Mouse (Mus musculus): ENCODE measurements around the gene Gm20662. TPM values are rescaled to one million over a fixed set of nuclear protein-coding genes. Genes with fewer than 3 reads are reported as not detected.

The Gm20662 gene
- polyA plus RNA-seq, 1 experiment from 2014 or later: 0.69 TPM

DNA sequence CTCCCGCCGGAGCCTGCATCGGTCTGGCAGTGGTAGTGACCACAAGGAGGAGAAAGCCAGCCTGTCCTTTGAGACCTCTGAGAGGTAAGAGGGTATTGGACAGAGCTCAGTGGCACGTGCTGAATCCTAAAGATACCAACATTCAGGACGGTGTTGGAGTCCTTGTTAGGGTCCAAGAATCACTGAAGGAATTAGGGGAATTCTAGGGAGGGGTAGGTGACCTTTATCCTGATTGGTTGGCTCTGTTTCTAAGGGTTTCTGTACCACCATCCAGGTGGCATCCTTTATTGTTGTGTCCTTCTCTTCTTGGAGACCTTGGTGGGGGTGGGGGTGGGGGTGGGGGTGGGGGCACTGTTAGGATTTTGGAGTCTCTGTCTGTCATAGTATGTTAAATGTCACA is 36.0 kb downstream of the Gm20662 start:
- H3K27me3 ChIP-seq (ENCODE audit: insufficient read depth, poor library complexity, severe bottlenecking): no peaks in the 10 kb centered on the region
- no peak for DNase-seq (ENCODE audit: low spot score)
- no peak overlapping the region for H3K4me3 ChIP-seq
- H3K27ac ChIP-seq: no peak overlapping the region
- H3K4me1 ChIP-seq: no peaks in the 10 kb centered on the region
- WGBS: 88% methylated on average over 5 of the region's 5 CpGs
- H3K9me3 ChIP-seq: 0 out of 2 replicates have a peak, but pooled peaks cover 2% of the 10 kb centered on the region
- peaks cover 69% of the 10 kb centered on the region for H3K36me3 ChIP-seq

DNA sequence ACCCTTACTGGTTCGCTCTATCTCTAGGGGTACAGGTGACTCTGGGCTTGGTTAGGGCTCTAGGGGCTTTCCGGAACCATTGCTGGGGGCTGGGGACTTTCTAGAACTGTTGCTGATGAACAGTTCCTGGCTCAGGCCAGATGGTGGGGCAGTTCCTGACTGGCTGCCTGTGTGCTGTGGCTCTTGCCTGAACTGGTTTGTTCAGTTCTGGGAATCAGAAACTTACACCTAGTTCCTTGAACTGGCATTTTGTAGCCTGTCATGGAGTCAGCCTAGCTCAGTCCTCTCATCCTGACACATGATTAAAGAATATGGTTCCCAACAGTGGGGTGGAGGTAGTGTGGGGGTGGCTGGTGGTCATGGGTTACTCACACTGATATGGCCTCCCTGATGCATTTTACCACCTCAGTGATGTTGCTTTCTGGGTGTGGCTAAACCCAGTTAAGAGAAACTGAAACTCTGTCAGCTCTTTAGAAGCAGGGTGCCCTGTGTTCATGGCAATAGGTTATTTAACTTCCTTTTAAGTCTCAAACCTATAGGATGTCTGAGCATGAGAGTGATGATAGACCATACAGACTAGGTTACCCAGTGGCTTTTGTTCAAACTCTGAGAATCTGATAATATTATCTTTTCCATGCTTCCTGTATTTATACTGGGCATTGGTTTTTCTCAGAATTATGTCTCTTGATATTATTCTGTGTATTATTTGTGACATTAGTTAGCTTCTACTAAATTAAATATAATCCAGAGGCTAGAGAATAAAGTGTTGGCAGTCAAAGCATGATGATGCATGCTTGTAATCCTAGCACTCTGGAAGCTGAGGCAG is 39.4 kb downstream of the Gm20662 start:
- Histone ChIP-seq H3K36me3 (peaks cover 75% of the 10 kb centered on the region), H3K9me3 (no peaks in the 10 kb centered on the region), H3K27ac (no peak overlapping the region), H3K27me3 (ENCODE audit: insufficient read depth, poor library complexity, severe bottlenecking) (no peaks in the 10 kb centered on the region), H3K4me3 (no peak overlapping the region), H3K4me1 (no peaks in the 10 kb centered on the region)
- WGBS: 96% methylated on average over 2 of the region's 2 CpGs
- no peak for DNase-seq (ENCODE audit: low spot score)

DNA sequence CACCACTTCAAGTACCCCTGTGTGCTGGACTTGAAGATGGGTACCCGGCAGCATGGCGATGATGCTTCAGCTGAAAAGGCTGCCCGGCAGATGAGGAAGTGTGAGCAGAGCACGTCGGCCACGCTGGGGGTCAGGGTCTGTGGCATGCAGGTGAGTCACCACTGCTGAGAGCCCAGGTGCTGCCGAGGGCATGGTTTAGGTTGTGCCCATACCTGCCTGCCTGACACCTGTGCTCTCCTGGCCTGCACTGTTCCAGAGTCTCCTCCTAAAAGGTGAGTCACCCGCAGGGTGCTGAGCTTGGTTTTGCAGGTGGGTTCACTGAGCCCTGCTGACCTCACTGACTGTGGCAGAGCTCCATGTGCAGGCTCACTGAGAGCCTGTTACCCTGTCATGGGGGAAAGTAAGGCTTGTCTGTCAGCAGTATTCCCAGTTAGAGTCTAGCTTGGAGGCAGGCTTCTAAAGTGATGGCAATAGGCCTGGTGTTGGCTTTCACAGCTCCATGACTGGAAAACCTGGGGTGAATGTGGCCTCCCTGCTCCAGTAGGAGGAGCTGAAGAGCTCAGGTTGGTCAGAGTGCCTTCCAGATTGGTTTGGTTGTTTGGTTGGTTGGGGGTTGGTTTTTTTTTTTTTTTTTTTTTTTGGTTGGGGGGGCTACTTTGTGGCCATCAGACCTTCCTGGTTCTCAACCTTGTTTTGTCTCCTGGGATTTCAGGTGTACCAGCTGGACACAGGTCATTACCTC is 48.8 kb downstream of the Gm20662 start:
- Histone ChIP-seq H3K27me3 (ENCODE audit: insufficient read depth, poor library complexity, severe bottlenecking) (no peaks in the 10 kb centered on the region), H3K36me3 (peaks cover 68% of the 10 kb centered on the region), H3K9me3 (no peaks in the 10 kb centered on the region), H3K4me3 (no peak overlapping the region), H3K27ac (no peak overlapping the region), H3K4me1 (peaks cover 29% of the 10 kb centered on the region)
- 95% methylated on average over 8 of the region's 8 CpGs for WGBS
- DNase-seq (ENCODE audit: low spot score): no peak

DNA sequence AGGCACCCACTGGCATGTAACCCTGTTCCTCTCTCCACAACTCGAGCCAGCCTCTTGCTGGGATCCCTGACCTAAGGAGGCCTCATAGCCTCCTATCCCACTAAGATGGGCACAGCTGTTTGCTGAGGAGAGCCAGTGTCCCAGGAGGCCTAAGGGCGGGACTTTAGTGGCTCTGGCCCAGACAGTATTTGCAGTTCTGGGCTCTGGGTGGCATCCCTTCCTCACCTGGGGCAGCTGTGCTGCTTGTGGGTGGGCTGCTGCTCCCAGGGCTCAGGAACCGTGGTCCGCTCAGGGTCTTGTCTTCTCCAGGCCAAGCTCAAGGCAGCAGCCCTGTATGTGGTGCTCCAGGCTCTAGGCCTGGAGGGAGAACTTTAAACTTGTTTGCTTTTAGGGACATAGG is 50.4 kb downstream of the Gm20662 start:
- Histone ChIP-seq H3K36me3 (peaks cover 67% of the 10 kb centered on the region), H3K4me1 (peaks cover 30% of the 10 kb centered on the region), H3K27me3 (ENCODE audit: insufficient read depth, poor library complexity, severe bottlenecking) (no peaks in the 10 kb centered on the region), H3K9me3 (no peaks in the 10 kb centered on the region), H3K27ac (no peak overlapping the region), H3K4me3 (no peak overlapping the region)
- DNase-seq (ENCODE audit: low spot score): no peak
- WGBS: 95% methylated on average over 4 of the region's 4 CpGs

DNA sequence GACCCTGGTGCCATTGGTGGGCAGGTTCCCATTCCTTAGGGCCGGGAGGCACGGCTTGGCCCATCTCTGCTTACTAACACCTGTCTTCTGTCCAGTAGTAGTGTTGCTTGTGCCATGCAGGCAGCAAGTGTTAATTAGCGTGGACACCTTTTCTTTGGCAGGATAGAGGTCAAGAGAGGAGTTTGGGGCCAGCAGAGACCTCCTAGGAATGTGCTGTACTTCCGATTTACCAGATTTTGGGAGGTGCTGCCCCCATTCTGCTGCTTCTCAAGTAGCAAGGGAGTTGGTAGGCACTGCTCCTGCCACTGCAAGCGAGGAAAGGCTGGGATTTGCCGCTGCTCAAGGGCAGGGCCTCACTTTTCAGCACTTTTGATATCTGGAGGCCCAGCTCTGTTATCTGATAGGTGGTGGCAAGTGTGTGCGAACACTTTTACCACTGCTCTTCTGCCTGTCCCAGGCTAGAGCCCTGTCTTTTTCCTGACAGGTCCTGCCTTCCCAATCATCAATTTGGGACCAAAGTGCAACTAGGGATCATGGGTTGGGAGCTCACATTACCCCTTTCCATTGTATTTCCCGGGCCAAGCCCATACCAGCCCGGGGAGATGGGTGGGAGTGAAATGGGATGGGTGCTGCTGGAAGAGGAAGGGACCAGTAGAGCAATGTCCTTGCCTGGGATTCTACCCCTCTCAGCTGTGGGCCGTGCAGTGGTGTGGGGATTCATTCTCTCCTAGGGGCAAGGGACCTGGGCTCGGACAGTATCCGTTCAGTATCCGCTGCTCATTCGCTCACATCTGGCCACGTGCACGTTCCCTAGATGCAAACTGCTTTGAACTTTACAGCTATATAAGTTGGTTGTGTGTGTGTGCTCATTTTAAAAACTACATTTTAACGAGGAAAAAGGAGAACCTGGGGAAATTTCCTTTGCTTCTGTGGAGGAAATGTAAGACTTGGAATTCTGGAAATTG is 51.7 kb downstream of the Gm20662 start:
- Histone ChIP-seq H3K4me3 (peak overlapping the region; percentile 69), H3K4me1 (peaks cover 37% of the 10 kb centered on the region), H3K9me3 (no peaks in the 10 kb centered on the region), H3K27ac (peak overlapping the region; percentile 84), H3K27me3 (ENCODE audit: insufficient read depth, poor library complexity, severe bottlenecking) (no peaks in the 10 kb centered on the region), H3K36me3 (peaks cover 61% of the 10 kb centered on the region)
- DNase-seq (ENCODE audit: low spot score): no peak
- WGBS: 36% methylated on average over 17 of the region's 17 CpGs

DNA sequence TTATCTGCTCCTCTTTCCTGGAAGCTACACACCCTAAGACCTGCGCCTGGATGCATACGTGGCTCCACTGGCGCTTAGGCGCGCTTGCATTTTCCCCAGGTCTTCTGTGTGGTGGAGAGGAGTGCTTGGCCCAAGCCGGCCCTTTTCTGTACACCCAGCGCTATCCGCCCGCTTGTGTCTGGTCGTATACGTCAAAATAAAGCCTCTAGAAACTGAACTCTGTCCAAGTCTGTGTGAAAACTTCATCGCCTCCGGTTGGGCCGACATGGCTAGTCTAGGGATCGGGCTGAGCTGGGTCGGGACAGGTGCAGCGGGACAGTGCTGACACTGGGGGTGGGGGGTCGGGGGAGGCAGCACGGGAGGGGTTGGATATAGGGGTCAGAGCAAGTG is 52.4 kb downstream of the Gm20662 start:
- peaks cover 55% of the 10 kb centered on the region for H3K36me3 ChIP-seq
- H3K9me3 ChIP-seq: no peaks in the 10 kb centered on the region
- H3K4me3 ChIP-seq: peak overlapping the region; percentile 69
- H3K27ac ChIP-seq: peak overlapping the region; percentile 84
- H3K27me3 ChIP-seq (ENCODE audit: insufficient read depth, poor library complexity, severe bottlenecking): no peaks in the 10 kb centered on the region
- WGBS: under 1% methylated on average over 19 of the region's 19 CpGs
- DNase-seq (ENCODE audit: low spot score): no peak
- peaks cover 44% of the 10 kb centered on the region for H3K4me1 ChIP-seq

DNA sequence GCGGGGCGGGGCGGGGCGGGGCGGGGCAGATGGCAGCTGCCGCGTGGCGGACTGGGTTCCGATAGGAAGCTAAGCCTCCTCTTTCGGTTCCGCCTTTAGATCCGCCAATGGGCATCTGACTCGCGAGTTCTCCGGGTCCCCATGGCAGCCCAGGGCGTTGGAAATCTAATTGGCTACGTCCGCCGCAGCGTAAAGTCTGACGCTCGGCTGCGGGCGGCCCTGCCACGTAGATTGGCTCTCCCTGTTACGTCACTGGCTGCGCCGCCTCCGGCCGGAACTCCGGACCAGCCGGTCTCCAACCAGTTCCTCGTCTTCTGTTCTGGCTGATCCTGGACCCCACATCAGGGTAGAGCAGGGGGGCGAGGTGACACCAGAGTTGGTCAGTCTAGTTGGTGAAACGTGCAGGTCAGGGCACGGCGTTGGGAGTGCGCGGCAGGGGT is 52.9 kb downstream of the Gm20662 start, which contains the start of gene Gmppb:
Gene Gmppb (plus strand): TSS at position 227 of the 440 bp plus-strand sequence.
- H3K27ac ChIP-seq: peak within 1 kb of the TSS; percentile 84
- WGBS: under 1% methylated on average over 36 of the region's 39 CpGs
- no peaks in the 10 kb centered on the region for H3K27me3 ChIP-seq (ENCODE audit: insufficient read depth, poor library complexity, severe bottlenecking)
- peaks cover 58% of the 10 kb centered on the region for H3K36me3 ChIP-seq
- no peaks in the 10 kb centered on the region for H3K9me3 ChIP-seq
- DNase-seq (ENCODE audit: low spot score): peak; percentile 99
- H3K4me1 ChIP-seq: peaks cover 44% of the 10 kb centered on the region
- H3K4me3 ChIP-seq: peak within 1 kb of the TSS; percentile 69

DNA sequence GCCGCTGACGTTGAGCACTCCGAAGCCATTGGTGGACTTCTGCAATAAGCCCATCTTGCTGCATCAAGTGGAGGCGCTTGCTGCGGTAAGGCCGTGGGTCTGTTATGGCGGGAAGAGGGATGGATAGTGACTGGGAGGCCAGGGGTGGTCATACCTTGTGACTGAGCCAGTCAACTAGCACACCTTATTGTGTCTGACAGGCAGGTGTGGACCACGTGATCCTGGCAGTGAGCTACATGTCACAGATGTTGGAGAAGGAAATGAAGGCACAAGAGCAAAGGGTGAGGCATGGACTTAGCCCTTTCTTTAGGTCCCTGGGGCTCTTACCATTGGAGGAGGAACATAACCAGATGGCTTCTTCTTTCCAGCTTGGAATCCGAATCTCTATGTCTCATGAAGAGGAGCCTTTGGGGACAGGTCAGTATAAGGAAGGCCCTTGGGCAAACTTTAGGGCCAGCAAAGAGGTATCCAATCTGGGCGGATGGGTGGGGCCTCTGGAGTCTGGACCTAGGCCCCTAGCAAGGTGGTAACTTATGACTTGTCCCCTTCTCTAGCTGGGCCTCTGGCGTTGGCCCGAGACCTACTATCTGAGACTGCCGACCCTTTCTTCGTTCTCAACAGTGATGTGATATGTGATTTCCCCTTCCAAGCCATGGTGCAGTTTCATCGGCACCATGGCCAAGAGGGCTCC is 53.6 kb downstream of the Gm20662 start:
- H3K9me3 ChIP-seq: no peaks in the 10 kb centered on the region
- H3K36me3 ChIP-seq: peaks cover 61% of the 10 kb centered on the region

DNA sequence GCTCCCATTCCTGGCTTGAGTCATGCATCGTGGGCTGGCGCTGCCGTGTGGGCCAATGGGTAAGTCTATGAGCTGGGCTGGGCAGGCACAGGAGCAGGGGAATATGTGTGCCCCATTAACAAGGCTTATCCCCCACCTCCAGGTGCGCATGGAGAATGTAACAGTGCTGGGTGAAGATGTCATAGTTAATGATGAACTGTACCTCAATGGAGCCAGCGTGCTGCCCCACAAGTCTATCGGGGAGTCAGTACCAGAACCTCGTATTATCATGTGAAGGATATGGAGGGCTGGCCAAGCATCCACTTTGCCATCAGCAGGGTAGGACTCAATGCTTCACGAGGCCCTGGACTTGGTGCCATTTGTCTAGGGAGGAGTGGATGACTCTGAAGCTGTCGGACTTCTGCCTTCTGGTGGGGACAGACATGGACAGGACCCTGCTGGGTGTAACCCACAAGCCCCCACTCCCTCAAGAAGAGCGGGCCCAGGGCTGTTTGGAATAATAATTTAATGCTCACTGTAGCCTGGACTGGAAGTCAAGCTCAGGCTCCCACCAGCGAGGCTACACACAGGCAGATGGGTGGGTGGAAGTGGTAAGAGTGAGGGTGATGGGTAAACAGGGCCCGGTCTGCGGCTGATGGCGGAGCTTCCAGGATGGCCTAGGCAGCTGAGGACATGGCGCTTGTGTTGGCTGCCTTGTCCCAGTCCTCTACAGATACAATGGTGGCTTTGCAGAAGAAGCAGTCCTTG is 55.2 kb downstream of the Gm20662 start:
- 91% methylated on average over 15 of the region's 15 CpGs for WGBS
- peaks cover 61% of the 10 kb centered on the region for H3K36me3 ChIP-seq

More for the DNA sequence above, 53.6 kb downstream of the Gm20662 start:
- H3K27me3 ChIP-seq (ENCODE audit: insufficient read depth, poor library complexity, severe bottlenecking): no peaks in the 10 kb centered on the region
- 41% methylated on average over 15 of the region's 15 CpGs for WGBS
- DNase-seq (ENCODE audit: low spot score): peak; percentile 84
- H3K27ac ChIP-seq: peak overlapping the region; percentile 84
- peaks cover 44% of the 10 kb centered on the region for H3K4me1 ChIP-seq
- peak overlapping the region; percentile 69 for H3K4me3 ChIP-seq

DNA sequence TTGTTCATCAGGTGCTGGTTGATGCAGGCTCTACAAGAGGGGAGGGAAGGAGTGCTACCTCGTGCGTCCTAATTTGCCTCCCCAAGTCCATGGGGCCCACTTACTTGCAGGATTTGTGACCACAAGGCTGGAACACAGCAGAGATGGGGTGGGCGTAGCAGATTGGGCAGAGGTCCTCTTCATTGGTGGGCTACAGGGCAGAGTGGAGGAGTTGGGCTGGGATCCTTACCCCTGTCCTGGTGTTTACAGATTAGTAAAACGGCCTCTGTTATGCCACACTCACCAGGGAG is 55.7 kb downstream of the Gm20662 start:
- peaks cover 38% of the 10 kb centered on the region for H3K4me1 ChIP-seq
- H3K4me3 ChIP-seq: no peak overlapping the region
- H3K9me3 ChIP-seq: no peaks in the 10 kb centered on the region
- 82% methylated on average over 4 of the region's 4 CpGs for WGBS
- peaks cover 61% of the 10 kb centered on the region for H3K36me3 ChIP-seq
- no peak for DNase-seq (ENCODE audit: low spot score)
- H3K27ac ChIP-seq: no peak overlapping the region
- no peaks in the 10 kb centered on the region for H3K27me3 ChIP-seq (ENCODE audit: insufficient read depth, poor library complexity, severe bottlenecking)

More for the DNA sequence above, 55.2 kb downstream of the Gm20662 start:
- Histone ChIP-seq H3K27me3 (ENCODE audit: insufficient read depth, poor library complexity, severe bottlenecking) (no peaks in the 10 kb centered on the region), H3K27ac (no peak overlapping the region), H3K4me1 (peaks cover 43% of the 10 kb centered on the region), H3K4me3 (no peak overlapping the region), H3K9me3 (no peaks in the 10 kb centered on the region)
- no peak for DNase-seq (ENCODE audit: low spot score)

DNA sequence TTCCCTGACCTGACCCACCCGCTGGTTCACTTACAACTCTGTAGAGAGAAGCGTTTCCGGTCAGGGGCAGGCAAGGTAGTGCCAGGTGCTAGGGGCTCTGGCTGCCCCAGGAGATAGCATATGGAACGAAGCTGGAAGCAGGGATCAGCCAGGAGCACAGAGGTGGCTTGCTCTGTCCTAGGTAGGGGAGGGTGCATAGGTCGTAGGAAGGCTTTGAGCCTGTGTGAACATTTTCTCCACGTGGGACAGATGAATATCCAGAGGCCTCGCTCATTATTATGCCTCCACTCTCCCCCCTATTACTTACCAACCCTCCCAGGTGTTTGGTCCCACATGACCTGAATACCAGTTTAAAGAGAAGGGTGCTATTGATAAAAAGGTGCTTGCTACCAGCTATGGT is 56.3 kb downstream of the Gm20662 start:
- Histone ChIP-seq H3K4me1 (peaks cover 33% of the 10 kb centered on the region), H3K36me3 (peaks cover 61% of the 10 kb centered on the region), H3K9me3 (no peaks in the 10 kb centered on the region), H3K27ac (no peak overlapping the region), H3K27me3 (ENCODE audit: insufficient read depth, poor library complexity, severe bottlenecking) (no peaks in the 10 kb centered on the region), H3K4me3 (no peak overlapping the region)
- 71% methylated on average over 7 of the region's 7 CpGs for WGBS
- no peak for DNase-seq (ENCODE audit: low spot score)

Measured in heart, embryonic 10.5 days (tissue).